Mouse (Mus musculus): ENCODE results near the gene Suco.

Suco gene

DNA sequence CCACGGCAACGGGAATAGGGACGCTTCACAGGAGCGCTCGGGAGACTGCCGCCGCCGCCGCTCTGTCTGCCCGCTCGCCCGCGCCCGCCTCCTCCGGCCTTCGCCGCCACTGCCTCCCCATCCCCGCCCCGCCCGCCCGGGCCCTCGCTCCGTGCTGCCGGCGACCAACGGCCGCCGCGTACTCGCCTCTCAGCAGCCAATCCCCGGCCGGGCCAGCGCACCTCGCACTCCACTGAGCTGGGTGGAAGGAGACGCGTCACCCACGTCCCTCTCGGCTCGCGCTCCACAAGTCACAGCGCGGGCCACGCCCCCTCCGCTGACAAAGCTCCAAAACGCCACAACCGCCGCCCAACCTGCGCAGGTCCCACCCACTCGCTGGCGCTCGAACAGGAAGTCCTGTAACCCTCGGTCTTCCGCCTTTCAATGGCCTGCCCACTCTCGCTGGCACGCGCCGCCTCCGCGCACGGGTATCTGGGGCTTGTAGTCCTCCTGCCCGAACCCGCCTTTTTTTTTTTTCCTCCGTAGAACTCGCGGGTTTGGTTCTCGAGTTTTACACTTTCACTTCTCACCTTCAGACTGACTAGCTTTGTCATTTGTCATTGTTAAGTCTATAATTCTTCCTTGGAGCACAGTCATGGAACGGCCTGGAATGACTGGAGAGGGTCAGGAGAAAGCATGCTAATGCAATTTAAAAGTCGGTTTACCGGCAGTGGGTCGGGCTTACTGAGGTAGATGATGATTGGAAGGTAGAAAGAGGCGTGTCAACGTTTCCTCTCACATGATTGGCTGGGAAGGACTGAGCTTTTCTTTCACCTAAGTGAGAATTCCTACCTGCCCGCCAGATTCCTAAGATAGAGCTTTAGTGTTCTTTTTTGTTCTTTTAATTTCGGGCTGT, at the start of gene Suco:
Gene Suco (minus strand): TSS at position 130 of the 895 bp plus-strand sequence.
- peak; percentile 100 for DNase-seq

- DNase-seq = no peak
Observed at GRCm38 (mm10) chr1:161925281-161925805, 48.9 kb upstream of the Suco start.

DNA sequence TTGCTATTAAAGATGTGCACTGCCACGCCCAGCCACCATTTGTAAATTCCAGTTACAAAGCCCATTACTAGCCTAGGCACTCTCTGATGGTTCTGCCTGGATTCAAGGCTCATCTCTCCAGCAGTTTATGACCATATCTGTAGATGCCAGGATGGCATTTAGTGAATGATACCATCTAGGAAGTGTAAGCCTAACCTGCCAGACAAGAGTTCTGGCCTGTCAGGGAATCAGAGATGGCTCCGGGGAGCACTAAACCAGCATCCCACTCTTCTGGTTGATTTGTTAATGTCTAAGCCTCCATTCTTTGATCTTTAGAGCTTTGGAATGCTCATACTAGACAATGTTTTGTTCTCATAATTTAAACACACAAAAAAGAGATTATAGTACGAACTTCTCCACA, 47.8 kb upstream of the Suco start:
- DNase-seq = no peak

GRCm38 (mm10) chr1:161921928-161922327, 45.4 kb upstream of the Suco start:
- no peak for DNase-seq

- DNase-seq = no peak
Observed at GRCm38 (mm10) chr1:161920475-161921454, 44.3 kb upstream of the Suco start.

DNA sequence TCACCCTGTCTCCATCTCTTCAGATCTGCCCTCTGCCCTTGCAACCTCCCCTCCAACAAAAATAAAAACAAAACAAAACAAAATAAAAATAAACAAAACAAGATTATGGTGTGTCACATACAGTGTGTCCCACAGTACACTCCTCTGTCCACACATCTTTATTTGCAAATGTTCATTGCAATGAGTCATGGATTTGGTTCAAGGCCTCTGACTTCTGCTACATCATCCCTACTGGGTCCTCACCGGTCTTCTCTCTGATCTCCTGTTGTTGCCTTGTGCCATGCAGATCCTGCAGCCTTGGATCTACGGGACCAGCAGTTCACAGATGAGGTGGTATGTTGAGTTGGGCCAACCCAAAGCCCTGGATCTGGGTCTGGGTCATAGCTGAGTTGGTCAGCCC, 43.1 kb upstream of the Suco start:
- no peak for DNase-seq

DNA sequence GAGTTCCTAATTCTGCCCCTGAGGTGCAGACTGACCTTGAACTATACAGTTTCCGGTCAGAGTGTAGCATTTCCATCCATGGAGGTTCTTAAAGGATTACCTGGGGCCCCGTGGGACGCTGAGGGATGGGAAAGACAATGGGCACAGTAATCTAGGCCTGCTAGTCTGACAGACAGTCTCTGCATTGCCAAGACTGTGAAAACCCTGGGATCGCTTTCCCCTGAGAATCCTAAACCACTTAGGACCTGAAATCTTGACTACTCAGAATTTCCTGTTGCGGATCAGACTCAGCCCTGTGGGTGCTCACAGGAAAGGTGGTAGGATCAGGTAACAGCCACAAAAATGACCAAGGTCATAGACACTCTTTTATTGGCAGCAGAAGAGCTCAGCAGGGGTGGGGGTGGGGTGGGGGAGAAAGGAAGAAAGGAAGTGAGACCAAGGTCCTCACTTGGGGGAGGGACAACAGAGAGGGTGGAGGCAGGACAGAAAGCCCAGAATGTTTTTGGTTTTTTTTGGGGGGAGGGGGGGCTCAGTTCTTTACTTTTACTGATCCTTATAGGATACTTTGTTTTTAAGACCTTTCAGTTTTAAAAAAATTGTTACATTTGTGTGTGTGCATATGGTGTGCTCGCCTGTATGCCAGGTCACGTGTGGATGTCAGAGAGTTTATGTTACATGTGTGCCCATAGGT, 42.3 kb upstream of the Suco start:
- no peak for DNase-seq

- no peak for DNase-seq
Observed at GRCm38 (mm10) chr1:161917940-161918484, 41.5 kb upstream of the Suco start.

DNA sequence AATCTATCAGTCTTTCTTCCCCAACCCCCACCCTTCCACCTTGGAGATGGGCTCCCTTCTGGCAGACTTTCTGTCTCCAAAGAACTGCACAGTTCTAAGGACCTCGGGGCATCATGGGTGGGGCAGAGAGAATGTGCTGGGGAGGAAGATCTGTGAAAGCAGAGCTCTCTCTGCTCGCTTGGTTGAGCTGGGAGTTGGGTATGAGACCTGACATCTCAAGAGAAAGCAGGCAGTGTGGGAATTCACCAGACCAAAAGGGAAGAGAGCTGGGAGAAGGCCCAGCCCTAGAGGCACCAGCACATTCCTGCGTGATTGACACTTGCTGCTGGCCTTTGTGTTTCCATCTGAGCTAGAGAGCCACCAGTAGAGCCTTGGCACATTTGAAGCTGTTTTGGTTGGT, 39.6 kb upstream of the Suco start:
- DNase-seq = no peak

DNA sequence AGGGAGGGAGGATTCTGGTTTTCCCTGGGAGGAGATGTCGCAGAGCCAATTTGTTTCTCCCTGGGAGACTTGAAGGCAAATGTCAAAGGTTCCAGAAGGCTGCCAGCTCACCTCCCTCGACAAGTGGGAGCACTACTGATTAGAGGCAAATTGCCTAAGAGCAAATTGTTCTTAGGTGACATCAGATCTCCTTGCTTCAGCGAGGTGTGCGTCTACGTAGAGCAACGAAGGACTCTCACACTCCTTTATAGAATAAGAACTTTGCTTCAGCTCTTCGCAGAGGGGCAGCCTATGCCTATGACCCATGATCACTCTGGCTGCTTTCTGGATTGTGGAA, 37.1 kb upstream of the Suco start:
- no peak for DNase-seq

DNA sequence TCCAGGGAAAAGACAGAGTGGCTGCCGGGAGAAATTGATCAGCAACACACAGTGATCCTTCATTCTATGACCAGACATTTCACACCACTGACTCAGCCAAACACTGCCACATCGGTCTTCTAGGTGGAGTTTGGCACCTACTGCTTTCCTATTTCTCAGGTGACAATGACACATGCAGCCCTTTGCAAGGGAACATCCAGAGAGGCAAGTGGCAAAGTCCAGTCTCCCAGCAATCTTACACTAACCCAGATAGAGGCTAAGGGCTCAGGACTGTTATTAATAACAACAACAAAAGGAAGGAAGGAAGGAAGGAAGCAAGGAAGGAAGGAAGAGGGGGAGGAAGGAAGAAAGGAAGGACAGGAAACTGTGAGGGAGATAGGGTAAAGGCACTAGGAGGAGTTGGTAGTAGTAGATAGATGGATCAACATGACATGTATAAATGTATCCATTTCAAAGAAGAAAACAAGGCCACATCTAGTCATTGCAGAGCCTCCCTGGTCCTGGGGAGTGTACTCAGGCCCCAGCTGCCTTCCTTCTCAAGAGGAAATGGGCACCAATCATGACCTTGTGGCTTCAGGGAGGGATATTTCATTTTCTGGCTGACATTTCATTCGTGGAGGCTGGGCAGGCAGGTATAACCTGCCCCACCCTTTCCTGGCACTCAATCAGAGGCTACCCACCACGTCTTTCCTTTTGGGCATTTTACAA, 36.6 kb upstream of the Suco start:
- no peak for DNase-seq

DNA sequence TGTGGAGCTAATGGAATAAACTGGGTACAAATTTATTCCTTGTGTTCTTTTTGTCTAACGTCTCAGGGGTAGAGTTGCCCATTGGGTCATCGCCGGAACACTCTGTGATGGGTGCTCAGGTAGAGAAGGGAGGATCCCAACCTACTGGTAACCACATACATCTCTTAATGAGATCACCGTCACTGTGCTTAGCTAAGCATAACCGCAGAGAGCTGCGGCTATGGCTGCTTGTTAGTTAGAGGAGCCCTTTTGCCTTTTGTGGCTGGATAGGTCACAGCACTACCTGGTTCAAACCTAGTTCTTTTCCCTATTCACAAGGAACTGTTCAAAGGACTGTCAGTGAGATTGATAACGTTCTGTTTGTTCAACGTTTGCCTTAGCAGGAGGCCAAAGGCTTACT, 32.6 kb upstream of the Suco start:
- DNase-seq = no peak

- peak; percentile 20 for DNase-seq
Observed at GRCm38 (mm10) chr1:161907795-161908457, 31.4 kb upstream of the Suco start.

GRCm38 (mm10) chr1:161907111-161907510, 30.6 kb upstream of the Suco start:
- no peak for DNase-seq

- no peak for DNase-seq
Observed at GRCm38 (mm10) chr1:161902692-161903452, 26.4 kb upstream of the Suco start.

DNA sequence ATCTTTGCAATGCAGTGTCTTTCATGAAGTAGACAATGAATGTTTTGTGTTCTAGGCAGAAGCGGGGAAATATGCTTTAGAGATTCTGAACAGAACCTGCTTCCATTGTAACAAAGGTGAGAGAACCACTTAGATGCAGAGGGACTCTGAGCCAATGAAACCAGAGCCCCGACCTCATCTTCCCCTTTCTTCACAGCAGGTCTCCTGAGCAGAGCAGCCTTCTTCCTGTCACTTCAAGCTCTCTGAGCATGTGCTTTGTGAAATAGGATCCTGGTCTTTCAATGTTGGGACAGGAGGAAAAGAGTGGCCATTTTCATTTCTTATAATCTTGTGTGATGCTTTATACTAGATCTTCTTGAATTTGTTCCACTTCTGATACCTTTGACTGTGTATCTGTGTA, 23.6 kb upstream of the Suco start:
- DNase-seq = no peak

- no peak for DNase-seq
Observed at GRCm38 (mm10) chr1:161897235-161897634, 20.8 kb upstream of the Suco start.

GRCm38 (mm10) chr1:161896130-161896529, 19.6 kb upstream of the Suco start:
- peak; percentile 14 for DNase-seq

- no peak for DNase-seq
Observed at GRCm38 (mm10) chr1:161895014-161895413, 18.5 kb upstream of the Suco start.

GRCm38 (mm10) chr1:161894553-161894952, 18.1 kb upstream of the Suco start:
- DNase-seq = no peak

- DNase-seq = no peak
Observed at GRCm38 (mm10) chr1:161894126-161894525, 17.6 kb upstream of the Suco start.

Measured in kidney, postnatal 10 days (tissue).